ENCODE assay signal across 27 mouse cellular contexts in the genomic region with DNA sequence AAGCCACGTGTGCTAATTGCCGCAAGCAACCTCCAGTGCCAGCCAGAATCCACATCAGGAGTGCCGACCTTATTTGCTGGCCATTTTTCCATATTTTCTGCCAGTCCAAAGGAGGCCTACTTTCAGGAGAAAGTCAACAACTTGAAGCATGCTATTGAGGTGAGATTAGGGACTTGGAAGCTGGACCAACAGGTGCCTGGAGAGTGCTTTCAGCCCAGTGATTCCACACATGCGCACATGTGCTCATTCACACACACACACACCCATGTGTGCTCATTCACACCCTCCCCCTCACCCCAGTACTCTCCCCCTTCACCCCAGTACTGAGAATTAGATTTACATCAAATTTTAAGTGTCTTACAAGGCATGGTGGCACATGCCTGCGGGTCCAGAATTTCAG. TPM values are rescaled to one million over a fixed set of nuclear protein-coding genes. Genes with fewer than 3 reads are reported as not detected.
DNase-seq lines count a peak whose midpoint lies in the region; ATAC-seq and TF ChIP-seq lines count a peak whose summit lies in the region.
"Had no signal": no experiment of that assay in that cellular context is flagged by ENCODE, and none has a peak within 500 bp of the region (broad histone marks: within the 10 kb centered on the region; RNA-seq: fewer than 3 reads in every experiment).

No protein-coding gene starts in this region.

- TF ChIP-seq POLR2A in testis, adult 2 months (IDR thresholded peaks at IDR 0.05; ENCODE audit: control insufficient read depth, low read depth, low read length), result no peak

- DNase-seq in forebrain, embryonic 11.5 days (ENCODE audit: low spot score), result peak; percentile 39
- no peak for DNase-seq in testis, postnatal 10 days (ENCODE audit: low spot score)
- peak; percentile 56 for DNase-seq in lung, postnatal 25 days (ENCODE audit: low spot score)
- no peak for DNase-seq in spleen, postnatal 14 days (ENCODE audit: low spot score in 2 of 2)
- DNase-seq in gastrocnemius, adult 18-20 months (ENCODE audit: low spot score), result no peak
- DNase-seq: adrenal gland, adult 8-10 months; adrenal gland, postnatal 36 days; B cell, adult 2 months; cerebellum, adult 11 months; cerebellum, adult 8-10 months; cerebellum, postnatal 14 days; forebrain, postnatal 0 days; gastrocnemius, adult 2 months; gastrocnemius, postnatal 25 days had no signal

- H3K27me3 ChIP-seq in forebrain, embryonic 11.5 days (ENCODE audit: control insufficient read depth, insufficient read depth, low read length), result no peaks in the 10 kb centered on the region
- no peaks in the 10 kb centered on the region for H3K27me3 ChIP-seq in forebrain, embryonic 13.5 days
- no peaks in the 10 kb centered on the region for H3K27me3 ChIP-seq in testis, adult 2 months (ENCODE audit: control insufficient read depth, insufficient read depth, low read length)
- H3K27me3 ChIP-seq: embryonic facial prominence, embryonic 12.5 days; forebrain, embryonic 12.5 days; heart, embryonic 15.5 days had no signal

- H3K36me3 ChIP-seq in forebrain, embryonic 11.5 days (ENCODE audit: control insufficient read depth, insufficient read depth, low read length), result no peaks in the 10 kb centered on the region; the same call in 1 of the 2 replicates
- H3K36me3 ChIP-seq in forebrain, embryonic 13.5 days (ENCODE audit: poor library complexity, severe bottlenecking), result peaks cover 62% of the 10 kb centered on the region
- H3K36me3 ChIP-seq in testis, adult 2 months (ENCODE audit: control insufficient read depth, insufficient read depth, low read length), result peaks cover 7% of the 10 kb centered on the region

- 87% methylated on average over 5 of the region's 5 CpGs for whole genome bisulfite sequencing in forebrain, embryonic 11.5 days
- 86% methylated on average over 5 of the region's 5 CpGs for WGBS in forebrain, embryonic 13.5 days

- no peak overlapping the region for H3K4me3 ChIP-seq in forebrain, embryonic 11.5 days (ENCODE audit: low read depth, low read length)
- no peak overlapping the region for H3K4me3 ChIP-seq in forebrain, embryonic 13.5 days
- H3K4me3 ChIP-seq in testis, adult 2 months (ENCODE audit: control insufficient read depth, low read depth, low read length), result peak overlapping the region; percentile 49
- H3K4me3 ChIP-seq: embryonic facial prominence, embryonic 12.5 days; forebrain, embryonic 12.5 days; gastrocnemius, adult 2 months; heart, embryonic 15.5 days; hindbrain, embryonic 10.5 days had no signal

- no peaks in the 10 kb centered on the region for H3K9me3 ChIP-seq in forebrain, embryonic 11.5 days (ENCODE audit: control insufficient read depth, low read length)
- no peaks in the 10 kb centered on the region for H3K9me3 ChIP-seq in forebrain, embryonic 13.5 days (replicated peaks)
- H3K9me3 ChIP-seq: embryonic facial prominence, embryonic 12.5 days; forebrain, embryonic 12.5 days; G1E; heart, embryonic 15.5 days; hindbrain, embryonic 10.5 days had no signal

- no peaks in the 10 kb centered on the region for H3K4me1 ChIP-seq in forebrain, embryonic 11.5 days (replicated peaks; ENCODE audit: control insufficient read depth, insufficient read depth, low read length)
- no peaks in the 10 kb centered on the region for H3K4me1 ChIP-seq in forebrain, embryonic 13.5 days
- H3K4me1 ChIP-seq in testis, adult 2 months (ENCODE audit: control insufficient read depth, insufficient read depth, low read length), result no peaks in the 10 kb centered on the region
- H3K4me1 ChIP-seq: embryonic facial prominence, embryonic 12.5 days; heart, embryonic 15.5 days had no signal

- H3K9ac ChIP-seq in forebrain, embryonic 11.5 days (ENCODE audit: low read length), result no peak overlapping the region
- H3K9ac ChIP-seq in forebrain, embryonic 13.5 days, result no peak overlapping the region
- H3K9ac ChIP-seq: embryonic facial prominence, embryonic 12.5 days; forebrain, embryonic 12.5 days; forebrain, postnatal 0 days; heart, embryonic 15.5 days; hindbrain, embryonic 14.5 days had no signal

- TF ChIP-seq CTCF in testis, adult 2 months (IDR thresholded peaks at IDR 0.05; ENCODE audit: control insufficient read depth, insufficient read depth, insufficient replicate concordance, low read depth, low read length), result no peak

- ATAC-seq in forebrain, embryonic 11.5 days (replicated peaks; ENCODE audit: low FRiP score), result no peak
- ATAC-seq in forebrain, embryonic 13.5 days, result no peak
- ATAC-seq: CD4-positive, CD25-positive, alpha-beta regulatory T cell, adult 4 months had no signal

- H3K27ac ChIP-seq in forebrain, embryonic 11.5 days (ENCODE audit: low read depth, low read length), result no peak overlapping the region
- H3K27ac ChIP-seq in forebrain, embryonic 13.5 days, result no peak overlapping the region
- H3K27ac ChIP-seq in testis, adult 2 months (ENCODE audit: control insufficient read depth, insufficient read depth, low read depth, low read length), result no peak overlapping the region
- H3K27ac ChIP-seq: embryonic facial prominence, embryonic 12.5 days; forebrain, embryonic 12.5 days; gastrocnemius, adult 2 months; heart, embryonic 15.5 days; hindbrain, embryonic 10.5 days; hindbrain, embryonic 14.5 days had no signal

- H3K4me2 ChIP-seq in forebrain, embryonic 11.5 days (ENCODE audit: low read depth, low read length, severe bottlenecking), result no peak overlapping the region
- no peak overlapping the region for H3K4me2 ChIP-seq in forebrain, embryonic 13.5 days
- H3K4me2 ChIP-seq: embryonic facial prominence, embryonic 12.5 days; forebrain, embryonic 12.5 days; heart, embryonic 11.5 days; heart, embryonic 15.5 days; hindbrain, embryonic 14.5 days had no signal

RNA-seq across cellular contexts. Expression of gene N4bp2l1, which starts 30.0 kb away (rescaled TPM):
- polyA plus RNA-seq in forebrain, embryonic 11.5 days (2014; fragmentation: Nextera tagmentation; extraction: Ambion mirVana), result 3.2 and 3.3 TPM in 2 replicates
- polyA plus RNA-seq in forebrain, embryonic 13.5 days (2015; fragmentation: Nextera tagmentation; extraction: Ambion mirVana), result 4.2 and 4.5 TPM in 2 replicates
- polyA plus RNA-seq in testis, adult 2 months (2012; rRNA removed), result 9.6 and 12.8 TPM in 2 replicates
- 1 to 10 TPM; 2.5 to 3.3 TPM for total RNA-seq in gastrocnemius, adult 18-20 months (2021)

RNA-seq across cellular contexts. Expression of gene Brca2, which starts 44.5 kb away (rescaled TPM):
- polyA plus RNA-seq in forebrain, embryonic 11.5 days (2014; fragmentation: Nextera tagmentation; extraction: Ambion mirVana), result 34.8 and 35.0 TPM in 2 replicates
- polyA plus RNA-seq in forebrain, embryonic 13.5 days (2015; fragmentation: Nextera tagmentation; extraction: Ambion mirVana), result 23.9 and 29.0 TPM in 2 replicates
- polyA plus RNA-seq in testis, adult 2 months (2012; rRNA removed), result 27.5 and 27.9 TPM in 2 replicates
- 1 to 10 TPM; 1.1 to 1.4 TPM for total RNA-seq in gastrocnemius, adult 18-20 months (2021)

RNA-seq across cellular contexts. Expression of gene Zar1l, which starts 49.0 kb away (rescaled TPM):
- polyA plus RNA-seq in forebrain, embryonic 11.5 days (2014; fragmentation: Nextera tagmentation; extraction: Ambion mirVana), result not detected in 2 replicates
- polyA plus RNA-seq in forebrain, embryonic 13.5 days (2015; fragmentation: Nextera tagmentation; extraction: Ambion mirVana), result not detected in 2 replicates
- polyA plus RNA-seq in testis, adult 2 months (2012; rRNA removed), result 0.12 TPM in 1 of 2 replicates, not detected in the other
- not detected for total RNA-seq in gastrocnemius, adult 18-20 months (2021)
- total RNA-seq: adrenal gland, adult 8-10 months; adrenal gland, postnatal 36 days; common myeloid progenitor, adult 5-6 weeks; G1E; gastrocnemius, adult 2 months; gastrocnemius, postnatal 25 days; granulocyte monocyte progenitor cell, adult 5-6 weeks; heart, postnatal 25 days had no signal
- polyA plus RNA-seq: CD4-positive, CD25-positive, alpha-beta regulatory T cell, adult 4 months; embryonic facial prominence, embryonic 12.5 days; forebrain, embryonic 12.5 days; forebrain, postnatal 0 days; G1E; heart, embryonic 11.5 days; heart, embryonic 15.5 days; hindbrain, embryonic 10.5 days; hindbrain, embryonic 14.5 days had no signal

Comparison
In these comparisons a context has a peak if more than half of its experiments do, and no peak if none do; other contexts are left out.
1. DNase-seq: peak in forebrain, embryonic 11.5 days (single experiment) and lung, postnatal 25 days (single experiment); none in testis, postnatal 10 days (single experiment), spleen, postnatal 14 days (0 of 2) and gastrocnemius, adult 18-20 months (single experiment).